Mouse (Mus musculus) C2C12 (cell line): ENCODE measurements around the gene Naa50.

Experiments
- CEBPB ChIP-seq: IDR thresholded peaks from one replicate; pipeline ENCODE4 v1.6.1; 2011; ENCODE audit warnings: low read depth, mild to moderate bottlenecking, control low read depth, moderate library complexity
- CTCF ChIP-seq: IDR thresholded peaks from one replicate; pipeline ENCODE4 v1.5.1; 2011; ENCODE audit not compliant: control insufficient read depth, insufficient read depth, insufficient read length
- FOSL1 ChIP-seq: IDR thresholded peaks from one replicate; pipeline ENCODE4 v1.8.0; 2011; ENCODE audit warnings: mild to moderate bottlenecking, low read length; ENCODE audit not compliant: poor library complexity, insufficient read depth, severe bottlenecking
- MAX ChIP-seq: IDR thresholded peaks from one replicate; pipeline ENCODE4 v1.6.1; 2011; ENCODE audit warnings: mild to moderate bottlenecking, control low read depth
- MYOD1 ChIP-seq: IDR thresholded peaks from one replicate; pipeline ENCODE4 v1.6.1; 2011; ENCODE audit warnings: low read depth; ENCODE audit not compliant: control insufficient read depth, insufficient read length
- USF1 ChIP-seq: IDR thresholded peaks from one replicate; pipeline ENCODE4 v1.6.1; 2011; ENCODE audit warnings: low read depth, mild to moderate bottlenecking, control low read depth, moderate library complexity

DNA sequence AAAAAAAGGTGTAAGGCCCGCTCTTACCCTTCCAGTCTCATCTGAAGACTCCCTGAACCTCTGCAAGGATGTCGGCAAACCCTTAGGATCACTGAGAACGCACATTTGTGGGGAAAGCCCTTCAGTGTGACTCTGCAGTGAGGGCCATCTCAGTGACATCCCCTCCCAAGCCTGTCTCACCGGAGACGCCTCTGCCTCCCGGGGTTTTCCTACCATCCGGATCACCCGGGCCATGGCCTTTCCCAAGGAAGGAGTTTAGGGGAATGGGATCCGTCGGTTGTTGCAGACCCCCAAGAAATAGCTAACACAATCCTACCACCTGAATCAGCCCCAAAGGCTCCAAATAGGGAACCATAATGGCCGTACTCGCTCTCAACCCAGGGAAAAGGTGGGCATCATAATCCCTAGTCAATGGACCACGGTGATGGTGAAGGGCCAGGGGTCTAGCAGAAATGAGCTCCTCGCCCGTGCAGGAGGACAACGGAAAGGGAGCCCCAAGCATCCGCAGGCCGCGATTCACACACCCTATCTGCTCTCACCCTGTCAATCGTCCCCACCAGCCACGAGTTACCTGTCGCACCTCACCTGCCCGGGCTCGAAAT is 1.2 kb upstream of the Naa50 start:
- TF ChIP-seq CTCF (no peak), USF1 (no peak), MYOD1 (no peak), FOSL1 (no peak), CEBPB (no peak), MAX (no peak)
